Mouse (Mus musculus) intestine, embryonic 16.5 days (tissue): ENCODE measurements around the gene Macc1. TPM values are rescaled to one million over a fixed set of nuclear protein-coding genes. Genes with fewer than 3 reads are reported as not detected.

Experiments used
- ATAC-seq: fragments of 200-750 bp; cut with Nextera tagmentation; 2 replicates; pipeline ENCODE4 v1.8.0; 2017; ENCODE audit warnings: moderate TSS enrichment, moderate library complexity
- H3K27ac ChIP-seq: fragments of 300-500 bp; sonication (generic); 2 replicates; pipeline ENCODE4 v1.5.1; 2014; ENCODE audit warnings: mild to moderate bottlenecking, low read length
- H3K27me3 ChIP-seq: fragments of 300-500 bp; sonication (generic); replicated peaks from 2 replicates; pipeline ENCODE4 v1.6.1; 2014; ENCODE audit warnings: low read length, control low read depth, mixed read lengths; ENCODE audit not compliant: control insufficient read depth, insufficient read depth
- H3K36me3 ChIP-seq: fragments of 300-500 bp; sonication (generic); 2 replicates; pipeline ENCODE4 v1.6.1; 2014; ENCODE audit warnings: low read length, control low read depth; ENCODE audit not compliant: control insufficient read depth, insufficient read depth
- H3K4me1 ChIP-seq: fragments of 300-500 bp; sonication (generic); 2 replicates; pipeline ENCODE4 v1.6.1; 2014; ENCODE audit warnings: low read length, control low read depth, mixed read lengths; ENCODE audit not compliant: control insufficient read depth, insufficient read depth
- H3K4me2 ChIP-seq: fragments of 300-500 bp; sonication (generic); 2 replicates; pipeline ENCODE4 v1.6.1; 2014; ENCODE audit warnings: low read depth, low read length, control low read depth
- H3K4me3 ChIP-seq: fragments of 300-500 bp; sonication (generic); 2 replicates; pipeline ENCODE4 v1.5.1; 2014; ENCODE audit warnings: mild to moderate bottlenecking, low read length
- H3K9ac ChIP-seq: fragments of 300-500 bp; sonication (generic); 2 replicates; pipeline ENCODE4 v1.6.1; 2014; ENCODE audit warnings: low read depth, low read length
- H3K9me3 ChIP-seq: fragments of 300-500 bp; sonication (generic); 2 replicates; pipeline ENCODE4 v1.6.1; 2016; ENCODE audit warnings: low read length, control low read depth; ENCODE audit not compliant: control insufficient read depth
- WGBS: fragments of 180-500 bp; shearing (Covaris S2); extraction: QIAGEN DNeasy Blood & Tissue Kit; methylation state at CpG from one replicate; pipeline ENCODE4 v1.1.7; 2014; 5-methylcytosine and 5-hydroxymethylcytosine counted together
- polyA plus RNA-seq: library from polyadenylated mRNA; unstranded; fragments of >200 nt; fragmentation: Nextera tagmentation; extraction: Ambion mirVana; gene quantifications from 2 replicates; pipeline ENCODE4 v1.2.1, GENCODE M21; 2015

Gene Macc1
- polyA plus RNA-seq, 1 experiment from 2014 or later = 1.9 TPM

- no peak overlapping the region for H3K9ac ChIP-seq
- H3K4me1 ChIP-seq = no peaks in the 10 kb centered on the region
- no peak for ATAC-seq
- H3K36me3 ChIP-seq = no peaks in the 10 kb centered on the region
- H3K27ac ChIP-seq = no peak overlapping the region
- no peaks in the 10 kb centered on the region for H3K9me3 ChIP-seq
- H3K4me2 ChIP-seq = no peak overlapping the region
- H3K4me3 ChIP-seq = no peak overlapping the region
- H3K27me3 ChIP-seq = no peaks in the 10 kb centered on the region
Measured at GRCm38 (mm10) chr12:119376879-119377278, 62.8 kb downstream of the Macc1 start.

- no peak for ATAC-seq
Measured at GRCm38 (mm10) chr12:119381839-119382238, 67.8 kb downstream of the Macc1 start.

GRCm38 (mm10) chr12:119386243-119386642, 72.2 kb downstream of the Macc1 start:
- Histone ChIP-seq H3K9me3 (no peaks in the 10 kb centered on the region), H3K4me1 (0 out of 2 replicates have a peak, but pooled peaks cover 2% of the 10 kb centered on the region), H3K36me3 (no peaks in the 10 kb centered on the region), H3K4me2 (no peak overlapping the region), H3K27me3 (no peaks in the 10 kb centered on the region), H3K4me3 (no peak overlapping the region), H3K27ac (no peak overlapping the region), H3K9ac (no peak overlapping the region)
- no peak for ATAC-seq

More at GRCm38 (mm10) chr12:119381839-119382238, 67.8 kb downstream of the Macc1 start:
- H3K36me3 ChIP-seq = no peaks in the 10 kb centered on the region
- 83% methylated on average over 1 of the region's 1 CpGs for WGBS
- no peaks in the 10 kb centered on the region for H3K9me3 ChIP-seq
- H3K4me1 ChIP-seq = no peaks in the 10 kb centered on the region
- no peak overlapping the region for H3K4me2 ChIP-seq
- H3K4me3 ChIP-seq = no peak overlapping the region
- no peak overlapping the region for H3K27ac ChIP-seq
- no peak overlapping the region for H3K9ac ChIP-seq
- no peaks in the 10 kb centered on the region for H3K27me3 ChIP-seq

GRCm38 (mm10) chr12:119386650-119387049, 72.6 kb downstream of the Macc1 start:
- Histone ChIP-seq H3K27ac (no peak overlapping the region), H3K4me1 (0 out of 2 replicates have a peak, but pooled peaks cover 2% of the 10 kb centered on the region), H3K4me2 (no peak overlapping the region), H3K9ac (no peak overlapping the region), H3K4me3 (no peak overlapping the region), H3K9me3 (no peaks in the 10 kb centered on the region), H3K27me3 (no peaks in the 10 kb centered on the region), H3K36me3 (no peaks in the 10 kb centered on the region)
- 53% methylated on average over 2 of the region's 2 CpGs for WGBS
- peak; percentile 76 for ATAC-seq

GRCm38 (mm10) chr12:119387925-119388324, 73.9 kb downstream of the Macc1 start:
- WGBS = 68% methylated on average over 2 of the region's 2 CpGs
- H3K36me3 ChIP-seq = no peaks in the 10 kb centered on the region
- no peak for ATAC-seq
- no peaks in the 10 kb centered on the region for H3K9me3 ChIP-seq
- H3K4me2 ChIP-seq = no peak overlapping the region
- no peak overlapping the region for H3K9ac ChIP-seq
- no peaks in the 10 kb centered on the region for H3K27me3 ChIP-seq
- no peak overlapping the region for H3K27ac ChIP-seq
- no peak overlapping the region for H3K4me3 ChIP-seq
- H3K4me1 ChIP-seq = 0 out of 2 replicates have a peak, but pooled peaks cover 2% of the 10 kb centered on the region

- Histone ChIP-seq H3K27ac (no peak overlapping the region), H3K27me3 (no peaks in the 10 kb centered on the region), H3K36me3 (no peaks in the 10 kb centered on the region), H3K4me1 (0 out of 2 replicates have a peak, but pooled peaks cover 2% of the 10 kb centered on the region), H3K4me3 (no peak overlapping the region), H3K9ac (no peak overlapping the region), H3K9me3 (no peaks in the 10 kb centered on the region), H3K4me2 (no peak overlapping the region)
- WGBS = 27% methylated on average over 3 of the region's 3 CpGs
- peak; percentile 92 for ATAC-seq
Measured at GRCm38 (mm10) chr12:119390192-119390684, 76.2 kb downstream of the Macc1 start.

- ATAC-seq = no peak
- 71% methylated on average over 2 of the region's 2 CpGs for WGBS
Measured at GRCm38 (mm10) chr12:119398046-119398659, 84.1 kb downstream of the Macc1 start.

GRCm38 (mm10) chr12:119402273-119402672, 88.2 kb downstream of the Macc1 start:
- no peaks in the 10 kb centered on the region for H3K36me3 ChIP-seq
- no peaks in the 10 kb centered on the region for H3K4me1 ChIP-seq
- no peak for ATAC-seq
- no peak overlapping the region for H3K4me2 ChIP-seq
- 88% methylated on average over 1 of the region's 1 CpGs for WGBS
- no peak overlapping the region for H3K27ac ChIP-seq
- H3K4me3 ChIP-seq = no peak overlapping the region
- no peaks in the 10 kb centered on the region for H3K27me3 ChIP-seq
- no peak overlapping the region for H3K9ac ChIP-seq
- H3K9me3 ChIP-seq = no peaks in the 10 kb centered on the region

More at GRCm38 (mm10) chr12:119398046-119398659, 84.1 kb downstream of the Macc1 start:
- H3K4me1 ChIP-seq = no peaks in the 10 kb centered on the region
- H3K9me3 ChIP-seq = no peaks in the 10 kb centered on the region
- H3K27ac ChIP-seq = no peak overlapping the region
- no peaks in the 10 kb centered on the region for H3K36me3 ChIP-seq
- H3K4me3 ChIP-seq = no peak overlapping the region
- H3K27me3 ChIP-seq = no peaks in the 10 kb centered on the region
- H3K4me2 ChIP-seq = no peak overlapping the region
- H3K9ac ChIP-seq = no peak overlapping the region

GRCm38 (mm10) chr12:119402796-119403195, 88.7 kb downstream of the Macc1 start:
- WGBS = 60% methylated on average over 3 of the region's 3 CpGs
- ATAC-seq = no peak
- H3K9ac ChIP-seq = no peak overlapping the region

GRCm38 (mm10) chr12:119404810-119405209, 90.7 kb downstream of the Macc1 start:
- WGBS = 91% methylated on average over 1 of the region's 1 CpGs
- no peak for ATAC-seq

More at GRCm38 (mm10) chr12:119402796-119403195, 88.7 kb downstream of the Macc1 start:
- no peaks in the 10 kb centered on the region for H3K9me3 ChIP-seq
- H3K4me3 ChIP-seq = no peak overlapping the region
- H3K4me2 ChIP-seq = no peak overlapping the region
- H3K27ac ChIP-seq = no peak overlapping the region
- no peaks in the 10 kb centered on the region for H3K27me3 ChIP-seq
- no peaks in the 10 kb centered on the region for H3K4me1 ChIP-seq
- no peaks in the 10 kb centered on the region for H3K36me3 ChIP-seq

More at GRCm38 (mm10) chr12:119404810-119405209, 90.7 kb downstream of the Macc1 start:
- H3K27me3 ChIP-seq = no peaks in the 10 kb centered on the region
- no peaks in the 10 kb centered on the region for H3K36me3 ChIP-seq
- no peak overlapping the region for H3K9ac ChIP-seq
- no peak overlapping the region for H3K4me3 ChIP-seq
- no peak overlapping the region for H3K27ac ChIP-seq
- H3K4me1 ChIP-seq = no peaks in the 10 kb centered on the region
- no peaks in the 10 kb centered on the region for H3K9me3 ChIP-seq
- no peak overlapping the region for H3K4me2 ChIP-seq
